Mouse (Mus musculus): ENCODE data around the gene Fam161a.

GRCm38 (mm10) chr11:23007166-23007480 lies 208 bp upstream of the Fam161a start:
- TF ChIP-seq CTCF (IDR thresholded peaks at IDR 0.05; ENCODE audit: low read depth, low read length) (no peak), EP300 (IDR thresholded peaks at IDR 0.05; ENCODE audit: insufficient read depth, low read depth, low read length) (no peak)
